Mouse (Mus musculus) ES-E14 (cell line): ENCODE results near the gene Fam83f. TPM values are rescaled to one million over a fixed set of nuclear protein-coding genes. Genes with fewer than 3 reads are reported as not detected.

Source experiments
- DNase-seq: peaks from one replicate; pipeline ENCODE4 v3.0.0-alpha.2; 2013; ENCODE audit warnings: low read depth, low spot score
- H3K27ac ChIP-seq: 2 replicates; pipeline ENCODE4 v1.5.1; 2012; ENCODE audit warnings: low read depth, mild to moderate bottlenecking, low read length, moderate library complexity, mixed read lengths; ENCODE audit not compliant: poor library complexity, insufficient read depth, severe bottlenecking
- H3K36me3 ChIP-seq: 2 replicates; pipeline ENCODE4 v1.6.1; 2012; ENCODE audit warnings: mild to moderate bottlenecking, low read length, moderate library complexity, mixed read lengths; ENCODE audit not compliant: control insufficient read depth, poor library complexity, insufficient read depth, severe bottlenecking
- H3K4me1 ChIP-seq, 2 experiments: fragments of 150-350 bp in 1 of 2; sonication (generic) in 1 of 2; 2 replicates each; pipeline ENCODE4 v1.6.1; 2012; ENCODE audit warnings: low read length in 2 of 2, mild to moderate bottlenecking in 1 of 2, mixed read lengths in 1 of 2; ENCODE audit not compliant: control insufficient read depth in 2 of 2, insufficient read depth in 2 of 2, poor library complexity in 1 of 2
- H3K4me3 ChIP-seq, 2 experiments: fragments of 150-350 bp in 1 of 2; sonication (generic) in 1 of 2; 2 replicates each; pipeline ENCODE4 v1.5.1; 2012; ENCODE audit warnings: low read length in 2 of 2, low read depth in 1 of 2, mild to moderate bottlenecking in 1 of 2, mixed read lengths in 1 of 2; ENCODE audit not compliant: insufficient read depth in 1 of 2, poor library complexity in 1 of 2, severe bottlenecking in 1 of 2
- H3K9ac ChIP-seq: 2 replicates; pipeline ENCODE4 v1.6.1; 2012; ENCODE audit warnings: low read depth, mild to moderate bottlenecking, low read length, mixed read lengths; ENCODE audit not compliant: poor library complexity, insufficient read depth, severe bottlenecking
- H3K9me3 ChIP-seq: fragments of 150-350 bp; sonication (generic); 2 replicates; pipeline ENCODE4 v1.6.1; 2012; ENCODE audit warnings: low read depth, mild to moderate bottlenecking, low read length; ENCODE audit not compliant: control insufficient read depth, insufficient read depth
- CHD2 ChIP-seq: IDR thresholded peaks from 2 replicates; pipeline ENCODE4 v1.6.1; 2014; ENCODE audit warnings: mild to moderate bottlenecking, low read depth, low read length, inconsistent platforms
- HCFC1 ChIP-seq: IDR thresholded peaks from 2 replicates; pipeline ENCODE4 v1.6.1; 2012; ENCODE audit warnings: low read length, inconsistent platforms, borderline replicate concordance; ENCODE audit not compliant: insufficient read depth
- MAFK ChIP-seq: IDR thresholded peaks from 2 replicates; pipeline ENCODE4 v1.6.1; 2014; ENCODE audit warnings: mild to moderate bottlenecking, low read depth, low read length, inconsistent platforms; ENCODE audit not compliant: insufficient read depth
- ZC3H11A ChIP-seq: IDR thresholded peaks from 2 replicates; pipeline ENCODE4 v1.6.1; 2012; ENCODE audit warnings: low read depth, mild to moderate bottlenecking, inconsistent platforms, low read length, borderline replicate concordance
- ZNF384 ChIP-seq: IDR thresholded peaks from 2 replicates; pipeline ENCODE4 v1.6.1; 2012; ENCODE audit warnings: low read depth, low read length, inconsistent platforms
- in situ Hi-C, 2 experiments: fragments of 600-800 bp; cut with MboI; formaldehyde crosslinking; loops; one replicate each; pipeline ENCODE4 v1.15.1; 2025; ENCODE audit warnings: low sequenced_read_pairs in 2 of 2, inconsistent platforms in 1 of 2; ENCODE audit not compliant: unreplicated experiment in 2 of 2
- total RNA-seq: library from RNA; depleted of rRNA; stranded (reverse); fragments of 300-350 nt; gene quantifications from 2 replicates; pipeline ENCODE4 v1.2.3, GENCODE M21; 2012

Fam83f gene
- total RNA-seq, 1 experiment = 1.0 TPM

DNA sequence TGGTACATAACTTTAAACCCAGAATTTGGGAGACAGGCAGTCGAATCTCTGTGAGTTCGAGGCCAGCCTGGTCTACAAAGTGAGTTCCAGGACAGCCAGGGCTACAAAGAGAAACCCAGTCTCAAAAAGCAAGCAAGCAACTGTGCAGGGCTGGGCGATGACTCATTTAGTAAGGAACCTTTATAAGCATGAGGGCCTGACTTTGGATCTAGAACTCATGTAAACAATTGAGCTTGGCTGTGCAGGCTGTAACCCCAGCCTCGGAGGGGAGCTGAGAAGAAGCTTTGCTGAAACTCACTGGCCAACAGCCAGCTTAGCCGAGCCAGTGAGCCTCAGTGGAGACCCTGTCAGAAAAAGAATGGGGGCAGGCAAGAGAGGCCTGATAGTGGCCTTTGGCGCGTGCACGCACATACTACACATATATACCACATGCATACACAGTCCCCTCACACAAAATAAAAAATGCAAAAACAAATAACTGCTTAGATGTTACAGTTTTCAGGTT, 45.0 kb downstream of the Fam83f start:
- in situ Hi-C loops = no loop called here
- Histone ChIP-seq H3K27ac (no peak overlapping the region), H3K4me1 (no peaks in the 10 kb centered on the region), H3K4me3 (no peak overlapping the region), H3K9me3 (no peaks in the 10 kb centered on the region), H3K36me3 (no peaks in the 10 kb centered on the region), H3K9ac (no peak overlapping the region)
- TF ChIP-seq CHD2 (no peak), ZNF384 (no peak), MAFK (no peak), ZC3H11A (no peak), HCFC1 (no peak)
- DNase-seq = no peak

GRCm38 (mm10) chr15:80717431-80717830, 45.8 kb downstream of the Fam83f start:
- Histone ChIP-seq H3K27ac (no peak overlapping the region), H3K4me1 (no peaks in the 10 kb centered on the region), H3K9me3 (no peaks in the 10 kb centered on the region), H3K36me3 (no peaks in the 10 kb centered on the region), H3K4me3 (no peak overlapping the region), H3K9ac (no peak overlapping the region)
- in situ Hi-C loops = no loop called here
- no peak for DNase-seq
- TF ChIP-seq MAFK (no peak), CHD2 (no peak)

GRCm38 (mm10) chr15:80720249-80720648, 48.6 kb downstream of the Fam83f start:
- in situ Hi-C loops = no loop called here
- Histone ChIP-seq H3K36me3 (no peaks in the 10 kb centered on the region), H3K4me3 (no peak overlapping the region), H3K27ac (no peak overlapping the region), H3K9ac (no peak overlapping the region), H3K4me1 (no peaks in the 10 kb centered on the region), H3K9me3 (no peaks in the 10 kb centered on the region)
- no peak for TF ChIP-seq ZC3H11A
- TF ChIP-seq ZNF384 = no peak
- TF ChIP-seq HCFC1 = no peak
- no peak for TF ChIP-seq MAFK
- TF ChIP-seq CHD2 = no peak
- no peak for DNase-seq

GRCm38 (mm10) chr15:80721861-80722260, 50.2 kb downstream of the Fam83f start:
- no peaks in the 10 kb centered on the region for H3K4me1 ChIP-seq
- DNase-seq = no peak
- no peak overlapping the region for H3K9ac ChIP-seq
- H3K27ac ChIP-seq = no peak overlapping the region
- in situ Hi-C loops = no loop called here
- no peak overlapping the region for H3K4me3 ChIP-seq
- TF ChIP-seq HCFC1 (no peak), ZC3H11A (no peak), CHD2 (no peak), ZNF384 (no peak), MAFK (no peak)
- H3K9me3 ChIP-seq = no peaks in the 10 kb centered on the region
- H3K36me3 ChIP-seq = no peaks in the 10 kb centered on the region

GRCm38 (mm10) chr15:80722366-80722765, 50.7 kb downstream of the Fam83f start:
- no peak overlapping the region for H3K9ac ChIP-seq
- no peaks in the 10 kb centered on the region for H3K9me3 ChIP-seq
- H3K4me3 ChIP-seq = no peak overlapping the region
- no peak for TF ChIP-seq CHD2
- no peak for TF ChIP-seq HCFC1
- no peak for TF ChIP-seq MAFK
- no peak for TF ChIP-seq ZC3H11A
- TF ChIP-seq ZNF384 = no peak
- in situ Hi-C loops = no loop called here
- no peak for DNase-seq
- H3K4me1 ChIP-seq = no peaks in the 10 kb centered on the region
- no peaks in the 10 kb centered on the region for H3K36me3 ChIP-seq
- H3K27ac ChIP-seq = no peak overlapping the region
